Mouse (Mus musculus): ENCODE measurements at regions not wholly inside any gene's neighbourhood (a gene's known extent, or its start where the extent isn't known, plus 50 kb on each side); places are given as distances from the start of the nearest gene placed in this dataset.

GRCm38 (mm10) chr16:93153545-93154329 is 327.8 kb upstream of the Runx1 start:
- Histone ChIP-seq H3K4me1 (peaks cover 4% of the 10 kb centered on the region; the same call in 1 of the 2 replicates), H3K27ac (replicated peaks) (no peak overlapping the region), H3K36me3 (no peaks in the 10 kb centered on the region), H3K27me3 (replicated peaks) (no peaks in the 10 kb centered on the region), H3K9ac (replicated peaks) (no peak overlapping the region), H3K4me3 (replicated peaks) (no peak overlapping the region), H3K9me3 (replicated peaks) (no peaks in the 10 kb centered on the region), H3K4me2 (no peak overlapping the region)
- WGBS, result 83% methylated on average over 14 of the region's 14 CpGs
- no peak for ATAC-seq (ENCODE audit: low FRiP score)

- Histone ChIP-seq H3K4me2 (no peak overlapping the region), H3K4me3 (replicated peaks) (no peak overlapping the region), H3K9me3 (replicated peaks) (no peaks in the 10 kb centered on the region), H3K27ac (replicated peaks) (no peak overlapping the region), H3K4me1 (peaks cover 4% of the 10 kb centered on the region; the same call in 1 of the 2 replicates), H3K9ac (replicated peaks) (no peak overlapping the region), H3K27me3 (replicated peaks) (no peaks in the 10 kb centered on the region), H3K36me3 (no peaks in the 10 kb centered on the region)
- no peak for ATAC-seq (ENCODE audit: low FRiP score)
- WGBS, result 59% methylated on average over 14 of the region's 14 CpGs
These were observed 327.0 kb upstream of the Runx1 start for GRCm38 (mm10) chr16:93152765-93153489.

- Histone ChIP-seq H3K4me2 (no peak overlapping the region), H3K9me3 (replicated peaks) (no peaks in the 10 kb centered on the region), H3K4me1 (peaks cover 4% of the 10 kb centered on the region; the same call in 1 of the 2 replicates), H3K27ac (replicated peaks) (no peak overlapping the region), H3K9ac (replicated peaks) (no peak overlapping the region), H3K36me3 (no peaks in the 10 kb centered on the region), H3K4me3 (replicated peaks) (no peak overlapping the region), H3K27me3 (replicated peaks) (no peaks in the 10 kb centered on the region)
- 96% methylated on average over 1 of the region's 1 CpGs for WGBS
- ATAC-seq (ENCODE audit: low FRiP score), result no peak
These were observed 326.1 kb upstream of the Runx1 start for GRCm38 (mm10) chr16:93152057-93152456.

GRCm38 (mm10) chr16:93151652-93152051 is 325.7 kb upstream of the Runx1 start:
- WGBS, result 98% methylated on average over 2 of the region's 2 CpGs
- H3K4me1 ChIP-seq, result peaks cover 4% of the 10 kb centered on the region; the same call in 1 of the 2 replicates
- no peak for ATAC-seq (ENCODE audit: low FRiP score)
- H3K4me3 ChIP-seq (replicated peaks), result no peak overlapping the region
- no peak overlapping the region for H3K9ac ChIP-seq (replicated peaks)
- no peak overlapping the region for H3K4me2 ChIP-seq
- H3K36me3 ChIP-seq, result no peaks in the 10 kb centered on the region
- no peak overlapping the region for H3K27ac ChIP-seq (replicated peaks)
- no peaks in the 10 kb centered on the region for H3K9me3 ChIP-seq (replicated peaks)
- no peaks in the 10 kb centered on the region for H3K27me3 ChIP-seq (replicated peaks)

- Histone ChIP-seq H3K9me3 (replicated peaks) (no peaks in the 10 kb centered on the region), H3K4me3 (replicated peaks) (no peak overlapping the region), H3K27me3 (replicated peaks) (no peaks in the 10 kb centered on the region), H3K4me1 (peaks cover 4% of the 10 kb centered on the region; the same call in 1 of the 2 replicates), H3K9ac (replicated peaks) (no peak overlapping the region), H3K4me2 (peak overlapping the region; percentile 35), H3K27ac (replicated peaks) (no peak overlapping the region), H3K36me3 (no peaks in the 10 kb centered on the region)
- 40% methylated on average over 12 of the region's 12 CpGs for WGBS
- no peak for ATAC-seq (ENCODE audit: low FRiP score)
These were observed 324.5 kb upstream of the Runx1 start for GRCm38 (mm10) chr16:93150451-93150850.

GRCm38 (mm10) chr16:93147525-93148222 is 321.7 kb upstream of the Runx1 start:
- 0 out of 2 replicates have a peak, but pooled peaks cover 4% of the 10 kb centered on the region for H3K4me1 ChIP-seq
- no peak for ATAC-seq (ENCODE audit: low FRiP score)
- no peaks in the 10 kb centered on the region for H3K36me3 ChIP-seq
- WGBS, result 83% methylated on average over 5 of the region's 5 CpGs
- no peaks in the 10 kb centered on the region for H3K9me3 ChIP-seq (replicated peaks)
- no peak overlapping the region for H3K4me3 ChIP-seq (replicated peaks)
- H3K27me3 ChIP-seq (replicated peaks), result no peaks in the 10 kb centered on the region
- no peak overlapping the region for H3K9ac ChIP-seq (replicated peaks)
- no peak overlapping the region for H3K4me2 ChIP-seq
- H3K27ac ChIP-seq (replicated peaks), result no peak overlapping the region

- Histone ChIP-seq H3K9me3 (replicated peaks) (no peaks in the 10 kb centered on the region), H3K4me3 (replicated peaks) (no peak overlapping the region)
- WGBS, result 93% methylated on average over 3 of the region's 3 CpGs
These were observed 320.9 kb upstream of the Runx1 start for GRCm38 (mm10) chr16:93146812-93147211.

GRCm38 (mm10) chr16:93145617-93146016 is 319.7 kb upstream of the Runx1 start:
- Histone ChIP-seq H3K4me1 (0 out of 2 replicates have a peak, but pooled peaks cover 4% of the 10 kb centered on the region), H3K27ac (replicated peaks) (no peak overlapping the region), H3K9ac (replicated peaks) (no peak overlapping the region), H3K4me3 (replicated peaks) (no peak overlapping the region), H3K27me3 (replicated peaks) (no peaks in the 10 kb centered on the region), H3K9me3 (replicated peaks) (no peaks in the 10 kb centered on the region), H3K4me2 (no peak overlapping the region), H3K36me3 (no peaks in the 10 kb centered on the region)
- ATAC-seq (ENCODE audit: low FRiP score), result no peak
- WGBS, result 84% methylated on average over 3 of the region's 3 CpGs

More at GRCm38 (mm10) chr16:93146812-93147211, 320.9 kb upstream of the Runx1 start:
- 0 out of 2 replicates have a peak, but pooled peaks cover 4% of the 10 kb centered on the region for H3K4me1 ChIP-seq
- no peak overlapping the region for H3K4me2 ChIP-seq
- no peak overlapping the region for H3K9ac ChIP-seq (replicated peaks)
- H3K36me3 ChIP-seq, result no peaks in the 10 kb centered on the region
- no peak for ATAC-seq (ENCODE audit: low FRiP score)
- no peaks in the 10 kb centered on the region for H3K27me3 ChIP-seq (replicated peaks)
- no peak overlapping the region for H3K27ac ChIP-seq (replicated peaks)

GRCm38 (mm10) chr16:93144033-93144432 is 318.1 kb upstream of the Runx1 start:
- Histone ChIP-seq H3K27ac (replicated peaks) (no peak overlapping the region), H3K9me3 (replicated peaks) (no peaks in the 10 kb centered on the region), H3K4me2 (no peak overlapping the region), H3K27me3 (replicated peaks) (no peaks in the 10 kb centered on the region), H3K4me3 (replicated peaks) (no peak overlapping the region), H3K9ac (replicated peaks) (no peak overlapping the region), H3K36me3 (no peaks in the 10 kb centered on the region), H3K4me1 (no peaks in the 10 kb centered on the region)
- no peak for ATAC-seq (ENCODE audit: low FRiP score)
- WGBS, result 89% methylated on average over 5 of the region's 5 CpGs

- Histone ChIP-seq H3K4me3 (replicated peaks) (no peak overlapping the region), H3K9ac (replicated peaks) (no peak overlapping the region), H3K36me3 (no peaks in the 10 kb centered on the region), H3K4me2 (no peak overlapping the region), H3K27ac (replicated peaks) (no peak overlapping the region), H3K4me1 (no peaks in the 10 kb centered on the region), H3K9me3 (replicated peaks) (no peaks in the 10 kb centered on the region), H3K27me3 (replicated peaks) (no peaks in the 10 kb centered on the region)
- ATAC-seq (ENCODE audit: low FRiP score), result no peak
- WGBS, result 79% methylated on average over 10 of the region's 10 CpGs
These were observed 317.2 kb upstream of the Runx1 start for GRCm38 (mm10) chr16:93143164-93143563.

- no peak overlapping the region for H3K27ac ChIP-seq (replicated peaks)
- WGBS, result 76% methylated on average over 6 of the region's 6 CpGs
- ATAC-seq (ENCODE audit: low FRiP score), result no peak
- H3K4me3 ChIP-seq (replicated peaks), result no peak overlapping the region
- no peaks in the 10 kb centered on the region for H3K9me3 ChIP-seq (replicated peaks)
- H3K4me2 ChIP-seq, result no peak overlapping the region
- H3K27me3 ChIP-seq (replicated peaks), result no peaks in the 10 kb centered on the region
- H3K4me1 ChIP-seq, result no peaks in the 10 kb centered on the region
- H3K36me3 ChIP-seq, result no peaks in the 10 kb centered on the region
- H3K9ac ChIP-seq (replicated peaks), result no peak overlapping the region
These were observed 316.0 kb upstream of the Runx1 start for GRCm38 (mm10) chr16:93141967-93142366.

All from neural tube, embryonic 15.5 days (tissue).